In genomic region chr4:45341669-45342249, GRCm38 (mm10) we compare ENCODE assay signal across 8 mouse cellular contexts. TPM values are rescaled to one million over a fixed set of nuclear protein-coding genes. Genes with fewer than 3 reads are reported as not detected.
DNase-seq lines count a peak whose midpoint lies in the region; ATAC-seq lines count a peak whose summit lies in the region.

Dcaf10 (plus strand) TSS chr4:45342101.

- H3K4me3 ChIP-seq in hindbrain, embryonic 12.5 days = peak within 1 kb of the TSS; percentile 91

- 2% methylated on average over 32 of the region's 42 CpGs for WGBS in hindbrain, embryonic 12.5 days

- H3K36me3 ChIP-seq in hindbrain, embryonic 12.5 days = peaks cover 5% of the 10 kb centered on the region

- H3K4me2 ChIP-seq in hindbrain, embryonic 12.5 days (replicated peaks) = peak within 1 kb of the TSS; percentile 78

- peak within 1 kb of the TSS; percentile 91 for H3K27ac ChIP-seq in hindbrain, embryonic 12.5 days

- peak; percentile 94 for DNase-seq in NIH3T3 (ENCODE audit: low read depth)
- peak; percentile 97 for DNase-seq in cerebellum, postnatal 10 days
- peak; percentile 80 to 92 for DNase-seq in frontal cortex, postnatal 10 days (ENCODE audit: low spot score in 2 of 2)
- DNase-seq in layer of hippocampus, postnatal 14 days (ENCODE audit: low spot score in 2 of 2) = peak; percentile 92 to 95
- peak; percentile 95 for DNase-seq in lung, postnatal 14 days
- peak; percentile 83 for DNase-seq in retina, adult 2 months (ENCODE audit: low read depth, low spot score)
- peak; percentile 92 to 95 for DNase-seq in thymus, postnatal 36 days

- H3K9ac ChIP-seq in hindbrain, embryonic 12.5 days = peak within 1 kb of the TSS; percentile 94

- H3K4me1 ChIP-seq in hindbrain, embryonic 12.5 days = peaks cover 23% of the 10 kb centered on the region

- no peaks in the 10 kb centered on the region; the same call in 1 of the 2 replicates for H3K27me3 ChIP-seq in hindbrain, embryonic 12.5 days

- ATAC-seq in hindbrain, embryonic 12.5 days (ENCODE audit: low FRiP score) = peak; percentile 93

- H3K9me3 ChIP-seq in hindbrain, embryonic 12.5 days (replicated peaks) = no peaks in the 10 kb centered on the region

RNA-seq across cellular contexts. Expression of gene Dcaf10, which starts in this region (rescaled TPM):
- 16.7 and 18.8 TPM in 2 replicates for polyA plus RNA-seq in hindbrain, embryonic 12.5 days (2016; fragmentation: Nextera tagmentation; extraction: Ambion mirVana)
- 10 to 100 TPM; 21.4 to 21.5 TPM for total RNA-seq in layer of hippocampus, postnatal 14 days (2021)

Comparison
In these comparisons a context has a peak if more than half of its experiments do, and no peak if none do; other contexts are left out.
1. Peak in every context shown above with its lines: DNase-seq, ATAC-seq, H3K4me3 ChIP-seq and H3K27ac ChIP-seq.